Mouse (Mus musculus) ES-Bruce4 (cell line): ENCODE results near the gene Leap2.

Experiments used
- CTCF ChIP-seq: IDR thresholded peaks from one replicate; pipeline ENCODE4 v1.8.1; 2011; ENCODE audit warnings: low read depth, low read length
- POLR2A ChIP-seq: IDR thresholded peaks from one replicate; pipeline ENCODE4 v1.8.1; 2011; ENCODE audit warnings: low read length; ENCODE audit not compliant: insufficient read depth

GRCm38 (mm10) chr11:53378918-53379317 is 44.1 kb downstream of the Leap2 start:
- no peak for TF ChIP-seq CTCF
- TF ChIP-seq POLR2A: no peak
